Mouse (Mus musculus) hindbrain, embryonic 16.5 days (tissue): Measurements from ENCODE around the gene Bcl7c. TPM values are rescaled to one million over a fixed set of nuclear protein-coding genes. Genes with fewer than 3 reads are reported as not detected.
"Not testable (repeated sequence)": the region's sequence is repeated elsewhere in the genome, so short reads cannot be mapped to it uniquely, and the experiment has no call there.

ENCODE experiments used
- ATAC-seq: fragments of 200-750 bp; cut with Nextera tagmentation; 2 replicates; pipeline ENCODE4 v1.8.0; 2017; ENCODE audit warnings: moderate TSS enrichment, moderate library complexity
- H3K27ac ChIP-seq: fragments of 300-500 bp; sonication (generic); 2 replicates; pipeline ENCODE4 v1.5.1; 2014; ENCODE audit warnings: low read depth, mild to moderate bottlenecking, control low read depth, low read length, moderate library complexity
- H3K27me3 ChIP-seq: fragments of 300-500 bp; sonication (generic); replicated peaks from 2 replicates; pipeline ENCODE4 v1.6.1; 2014; ENCODE audit warnings: low read length; ENCODE audit not compliant: control insufficient read depth, insufficient read depth
- H3K36me3 ChIP-seq: fragments of 300-500 bp; sonication (generic); 2 replicates; pipeline ENCODE4 v1.6.1; 2014; ENCODE audit warnings: mild to moderate bottlenecking, low read length, moderate library complexity, mixed read lengths; ENCODE audit not compliant: control insufficient read depth, insufficient read depth
- H3K4me1 ChIP-seq: fragments of 300-500 bp; sonication (generic); 2 replicates; pipeline ENCODE4 v1.6.1; 2014; ENCODE audit warnings: low read depth, low read length; ENCODE audit not compliant: control insufficient read depth, insufficient read depth
- H3K4me2 ChIP-seq: fragments of 300-500 bp; sonication (generic); 2 replicates; pipeline ENCODE4 v1.6.1; 2014; ENCODE audit warnings: mild to moderate bottlenecking, low read length, control low read depth, moderate library complexity
- H3K4me3 ChIP-seq: fragments of 300-500 bp; sonication (generic); 2 replicates; pipeline ENCODE4 v1.5.1; 2014; ENCODE audit warnings: mild to moderate bottlenecking, low read length, control low read depth, moderate library complexity
- H3K9ac ChIP-seq: fragments of 300-500 bp; sonication (generic); 2 replicates; pipeline ENCODE4 v1.6.1; 2014; ENCODE audit warnings: low read depth, mild to moderate bottlenecking, control low read depth, low read length, moderate library complexity
- H3K9me3 ChIP-seq: fragments of 300-500 bp; sonication (generic); 2 replicates; pipeline ENCODE4 v1.6.1; 2014; ENCODE audit warnings: mild to moderate bottlenecking, low read length, moderate library complexity; ENCODE audit not compliant: control insufficient read depth
- WGBS: fragments of 180-500 bp; shearing (Covaris S2); extraction: QIAGEN DNeasy Blood & Tissue Kit; methylation state at CpG from one replicate; pipeline ENCODE4 v1.1.7; 2014; 5-methylcytosine and 5-hydroxymethylcytosine counted together
- polyA plus RNA-seq: library from polyadenylated mRNA; unstranded; fragments of >200 nt; fragmentation: Nextera tagmentation; extraction: Ambion mirVana; gene quantifications from 2 replicates; pipeline ENCODE4 v1.2.1, GENCODE M21; 2015

Gene Bcl7c
- polyA plus RNA-seq, 1 experiment from 2014 or later = 41.9 TPM

- H3K4me3 ChIP-seq, H3K27me3 ChIP-seq, H3K4me1 ChIP-seq, H3K9me3 ChIP-seq, ATAC-seq, H3K9ac ChIP-seq, H3K36me3 ChIP-seq, H3K4me2 ChIP-seq, H3K27ac ChIP-seq: not testable (repeated sequence)
- WGBS = 90% methylated on average over 7 of the region's 7 CpGs
Observed at GRCm38 (mm10) chr7:127647576-127647975, 61.2 kb downstream of the Bcl7c start.

DNA sequence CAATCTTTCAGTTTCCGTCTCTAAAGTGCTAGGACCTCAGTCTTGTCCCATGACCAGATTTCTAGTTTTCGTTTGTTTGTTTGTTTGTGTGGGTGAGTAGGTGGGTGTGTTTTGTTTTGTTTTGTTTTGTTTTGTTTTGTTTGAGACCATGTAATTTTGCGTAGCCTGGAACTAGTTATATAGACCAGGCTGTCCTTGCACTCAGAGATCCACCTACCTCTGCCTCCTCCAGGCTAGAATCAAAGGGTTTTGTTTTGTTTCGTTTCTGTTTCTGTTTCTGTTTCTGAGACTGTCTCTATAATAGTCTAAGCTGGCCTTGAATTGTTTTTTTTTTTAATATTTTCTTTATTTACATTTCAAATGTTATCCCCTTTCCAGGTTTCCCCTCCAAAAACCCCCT lies 62.4 kb downstream of the Bcl7c start:
- Histone ChIP-seq H3K4me3 (no peak overlapping the region), H3K27ac (no peak overlapping the region), H3K9ac (no peak overlapping the region), H3K4me2 (no peak overlapping the region), H3K4me1 (no peaks in the 10 kb centered on the region), H3K9me3 (no peaks in the 10 kb centered on the region), H3K27me3 (no peaks in the 10 kb centered on the region), H3K36me3 (no peaks in the 10 kb centered on the region)
- ATAC-seq = no peak
- WGBS = 92% methylated on average over 4 of the region's 4 CpGs

DNA sequence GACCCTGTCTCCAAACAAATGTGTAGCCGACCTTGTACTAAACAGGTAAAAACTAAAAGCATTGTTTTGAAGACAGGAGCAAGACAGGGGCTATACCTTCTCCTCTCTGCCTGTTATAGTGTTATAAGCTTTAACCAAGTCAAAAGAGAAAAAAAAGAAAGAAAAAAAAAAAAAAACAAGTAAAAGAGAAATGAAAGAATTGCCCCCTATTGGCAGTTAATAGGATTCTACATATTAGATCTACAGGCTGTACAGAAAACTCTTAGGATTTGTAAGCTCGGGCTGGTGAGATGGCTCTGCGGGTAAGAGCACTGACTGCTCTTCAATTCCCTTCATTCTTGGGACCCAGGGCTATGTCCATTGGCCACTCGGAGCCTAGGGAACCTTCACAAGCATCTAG lies 66.5 kb downstream of the Bcl7c start:
- no peak overlapping the region for H3K4me3 ChIP-seq
- no peak overlapping the region for H3K27ac ChIP-seq
- H3K9ac ChIP-seq = no peak overlapping the region
- no peaks in the 10 kb centered on the region for H3K27me3 ChIP-seq
- H3K36me3 ChIP-seq = no peaks in the 10 kb centered on the region
- peaks cover 4% of the 10 kb centered on the region for H3K4me1 ChIP-seq
- WGBS = 80% methylated on average over 4 of the region's 4 CpGs
- no peaks in the 10 kb centered on the region for H3K9me3 ChIP-seq
- no peak overlapping the region for H3K4me2 ChIP-seq
- no peak for ATAC-seq

- Histone ChIP-seq H3K27me3 (no peaks in the 10 kb centered on the region), H3K9ac (no peak overlapping the region), H3K4me2 (no peak overlapping the region), H3K27ac (no peak overlapping the region), H3K4me1 (peaks cover 6% of the 10 kb centered on the region), H3K36me3 (no peaks in the 10 kb centered on the region), H3K4me3 (no peak overlapping the region), H3K9me3 (no peaks in the 10 kb centered on the region)
- ATAC-seq = no peak
- 46% methylated on average over 4 of the region's 4 CpGs for WGBS
Observed at GRCm38 (mm10) chr7:127641260-127641659, 67.5 kb downstream of the Bcl7c start.

DNA sequence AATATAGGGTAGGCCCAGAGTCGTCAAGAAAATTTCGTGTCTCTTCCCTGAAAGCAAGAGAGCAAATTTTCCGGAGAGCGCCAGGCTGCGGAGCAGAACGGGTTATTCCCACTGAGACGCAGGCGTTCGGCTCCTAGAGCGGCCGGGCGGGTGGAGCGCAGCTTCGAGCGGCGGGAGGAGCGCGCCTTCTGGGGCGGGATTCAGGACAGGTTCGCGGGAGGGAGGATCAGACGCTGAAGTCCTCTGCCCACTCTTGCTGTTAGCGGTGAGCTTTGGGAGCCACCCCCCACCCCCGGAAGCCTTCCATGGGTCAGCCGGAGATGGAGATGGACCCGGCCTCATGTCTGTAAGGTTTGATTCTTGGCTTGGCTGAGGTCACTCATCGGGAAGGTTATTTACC lies 71.8 kb downstream of the Bcl7c start:
- WGBS = under 1% methylated on average over 26 of the region's 27 CpGs
- peak overlapping the region; percentile 84 for H3K9ac ChIP-seq

GRCm38 (mm10) chr7:127631416-127631815 lies 77.3 kb downstream of the Bcl7c start:
- no peak overlapping the region for H3K27ac ChIP-seq
- no peaks in the 10 kb centered on the region for H3K4me1 ChIP-seq
- WGBS = 67% methylated on average over 4 of the region's 4 CpGs
- no peak overlapping the region for H3K4me3 ChIP-seq
- ATAC-seq = no peak
- H3K36me3 ChIP-seq = no peaks in the 10 kb centered on the region
- no peak overlapping the region for H3K4me2 ChIP-seq
- no peak overlapping the region for H3K9ac ChIP-seq
- no peaks in the 10 kb centered on the region for H3K9me3 ChIP-seq
- no peaks in the 10 kb centered on the region for H3K27me3 ChIP-seq

More for the DNA sequence above, 71.8 kb downstream of the Bcl7c start:
- peak; percentile 79 for ATAC-seq
- Histone ChIP-seq H3K4me1 (peaks cover 6% of the 10 kb centered on the region), H3K4me3 (peak overlapping the region; percentile 66), H3K27ac (no peak overlapping the region; the same call in 1 of the 2 replicates), H3K9me3 (no peaks in the 10 kb centered on the region), H3K27me3 (no peaks in the 10 kb centered on the region), H3K36me3 (no peaks in the 10 kb centered on the region), H3K4me2 (peak overlapping the region; percentile 76)

DNA sequence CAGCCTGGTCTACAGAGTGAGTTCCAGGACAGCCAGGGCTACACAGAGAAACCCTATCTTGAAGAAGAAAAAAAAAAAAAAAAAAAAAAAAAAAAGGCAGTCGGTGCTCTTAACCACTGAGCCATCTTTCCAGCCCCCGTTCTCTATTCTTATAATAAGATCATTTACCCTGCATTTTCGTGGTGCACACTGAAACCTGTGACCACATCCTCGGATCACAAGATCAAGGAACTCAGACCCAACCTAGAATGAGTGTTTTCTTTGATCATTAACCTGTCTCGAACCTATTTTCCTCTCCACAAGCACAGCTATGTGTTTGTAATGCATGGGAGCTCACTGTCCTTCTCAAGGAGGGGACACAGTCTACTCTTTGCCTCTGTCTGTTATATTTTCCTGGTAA lies 80.1 kb downstream of the Bcl7c start:
- ATAC-seq = no peak
- WGBS = 90% methylated on average over 5 of the region's 5 CpGs
- no peaks in the 10 kb centered on the region for H3K36me3 ChIP-seq
- no peaks in the 10 kb centered on the region for H3K4me1 ChIP-seq
- H3K27ac ChIP-seq = no peak overlapping the region
- H3K4me2 ChIP-seq = no peak overlapping the region
- no peaks in the 10 kb centered on the region for H3K27me3 ChIP-seq
- no peaks in the 10 kb centered on the region for H3K9me3 ChIP-seq
- no peak overlapping the region for H3K9ac ChIP-seq
- H3K4me3 ChIP-seq = no peak overlapping the region

DNA sequence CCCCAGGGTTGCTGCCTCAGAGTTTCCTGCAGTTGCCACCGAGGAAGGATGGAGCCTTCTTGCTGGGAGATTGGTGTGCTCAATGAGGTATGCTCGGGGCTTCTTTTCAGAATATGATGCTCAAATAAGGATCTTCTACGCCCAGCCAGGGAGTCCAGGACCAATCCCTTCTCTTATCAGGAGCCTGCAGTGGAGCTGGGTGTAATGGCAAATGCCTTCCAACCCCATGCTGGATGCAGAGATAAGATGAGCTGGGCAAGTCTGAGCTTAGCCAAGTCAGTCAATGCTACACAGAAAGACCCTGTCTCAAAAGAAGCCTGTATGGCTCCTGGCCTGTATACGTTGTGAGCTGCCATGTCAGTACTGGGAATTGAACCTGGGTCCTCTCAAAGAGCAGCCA lies 82.3 kb downstream of the Bcl7c start:
- no peaks in the 10 kb centered on the region for H3K4me1 ChIP-seq
- WGBS = 91% methylated on average over 4 of the region's 4 CpGs

GRCm38 (mm10) chr7:127626039-127626438 lies 82.7 kb downstream of the Bcl7c start:
- Histone ChIP-seq H3K27ac (no peak overlapping the region), H3K4me3 (no peak overlapping the region), H3K9ac (no peak overlapping the region), H3K27me3 (no peaks in the 10 kb centered on the region), H3K9me3 (no peaks in the 10 kb centered on the region), H3K4me1 (no peaks in the 10 kb centered on the region), H3K4me2 (no peak overlapping the region), H3K36me3 (no peaks in the 10 kb centered on the region)
- WGBS = 95% methylated on average over 7 of the region's 7 CpGs
- ATAC-seq = no peak

More for the DNA sequence above, 82.3 kb downstream of the Bcl7c start:
- ATAC-seq = no peak
- Histone ChIP-seq H3K27me3 (no peaks in the 10 kb centered on the region), H3K9ac (no peak overlapping the region), H3K4me2 (no peak overlapping the region), H3K36me3 (no peaks in the 10 kb centered on the region), H3K27ac (no peak overlapping the region), H3K9me3 (no peaks in the 10 kb centered on the region), H3K4me3 (no peak overlapping the region)

- H3K27ac ChIP-seq, ATAC-seq, H3K9me3 ChIP-seq, H3K4me3 ChIP-seq, H3K4me2 ChIP-seq, H3K27me3 ChIP-seq, H3K36me3 ChIP-seq, H3K9ac ChIP-seq: not testable (repeated sequence)
- WGBS = 89% methylated on average over 6 of the region's 8 CpGs
- peaks cover 13% of the 10 kb centered on the region for H3K4me1 ChIP-seq
Observed at GRCm38 (mm10) chr7:127618402-127618801, 90.3 kb downstream of the Bcl7c start.
